Mouse (Mus musculus) layer of hippocampus, adult 18-20 months (tissue): Measurements from ENCODE around the gene Med12l. TPM values are rescaled to one million over a fixed set of nuclear protein-coding genes. Genes with fewer than 3 reads are reported as not detected.

Experiments
- DNase-seq, 2 experiments: peaks; one replicate each; pipeline ENCODE4 v3.0.0; 2022; ENCODE audit warnings: low spot score in 2 of 2
- total RNA-seq, 2 experiments: library from RNA; stranded (reverse); gene quantifications; 2 replicates each; pipeline ENCODE4 v1.2.3; 2021

Med12l gene
- total RNA-seq, 2 experiments from 2014 or later, result 51.9 to 54.1 TPM

- DNase-seq, result no peak
Measured at GRCm38 (mm10) chr3:59228730-59229551, 223.3 kb downstream of the Med12l start.

- peak; percentile 50 to 82 for DNase-seq
Measured at GRCm38 (mm10) chr3:59230912-59231311, 225.3 kb downstream of the Med12l start.

GRCm38 (mm10) chr3:59234878-59235277 lies 229.3 kb downstream of the Med12l start:
- DNase-seq, result no peak

- peak; percentile 77 to 86 for DNase-seq
Measured at GRCm38 (mm10) chr3:59243384-59243783, 237.8 kb downstream of the Med12l start.

GRCm38 (mm10) chr3:59248031-59248430 lies 242.4 kb downstream of the Med12l start:
- no peak for DNase-seq

GRCm38 (mm10) chr3:59250454-59250853 lies 244.8 kb downstream of the Med12l start:
- DNase-seq, result no peak

GRCm38 (mm10) chr3:59257740-59258664 lies 252.4 kb downstream of the Med12l start:
- no peak for DNase-seq

- DNase-seq, result peak in 1 of 2 experiments; percentile 46
Measured at GRCm38 (mm10) chr3:59260745-59261144, 255.1 kb downstream of the Med12l start.

- no peak for DNase-seq
Measured at GRCm38 (mm10) chr3:59261709-59262472, 256.3 kb downstream of the Med12l start.

GRCm38 (mm10) chr3:59262704-59263103 lies 257.1 kb downstream of the Med12l start, which contains the start of gene P2ry12:
Gene P2ry12, minus strand, starts transcription at chr3:59262871.
- no peak for DNase-seq

GRCm38 (mm10) chr3:59263417-59263816 lies 257.8 kb downstream of the Med12l start:
- no peak for DNase-seq

GRCm38 (mm10) chr3:59263988-59264387 lies 258.4 kb downstream of the Med12l start:
- DNase-seq, result no peak

GRCm38 (mm10) chr3:59270811-59271210 lies 265.2 kb downstream of the Med12l start:
- no peak for DNase-seq

GRCm38 (mm10) chr3:59277502-59278253 lies 272.1 kb downstream of the Med12l start:
- DNase-seq, result no peak

- DNase-seq, result no peak
Measured at GRCm38 (mm10) chr3:59278254-59278533, 272.6 kb downstream of the Med12l start.

- DNase-seq, result no peak
Measured at GRCm38 (mm10) chr3:59278620-59279019, 273.0 kb downstream of the Med12l start.

GRCm38 (mm10) chr3:59290551-59290950 lies 284.9 kb downstream of the Med12l start:
- DNase-seq, result no peak

- DNase-seq, result no peak
Measured at GRCm38 (mm10) chr3:59293437-59294199, 288.0 kb downstream of the Med12l start.

- no peak for DNase-seq
Measured at GRCm38 (mm10) chr3:59295699-59296562, 290.3 kb downstream of the Med12l start.
